Mouse (Mus musculus) liver, embryonic 14.5 days (tissue): ENCODE data around the gene Creb5. TPM values are rescaled to one million over a fixed set of nuclear protein-coding genes. Genes with fewer than 3 reads are reported as not detected.

Experiments used
- ATAC-seq: fragments of 200-750 bp; cut with Nextera tagmentation; 2 replicates; pipeline ENCODE4 v1.8.0; 2017; ENCODE audit warnings: moderate number of reproducible peaks, mild to moderate bottlenecking, moderate library complexity; ENCODE audit not compliant: insufficient read depth
- DNase-seq, 3 experiments: peaks; one replicate each; pipeline ENCODE4 v3.0.0-alpha.2; 2012 to 2013; ENCODE audit warnings: low read depth in 3 of 3, low spot score in 3 of 3
- H3K27ac ChIP-seq: fragments of 300-500 bp; sonication (generic); 2 replicates; pipeline ENCODE4 v1.5.1; 2014; ENCODE audit warnings: moderate library complexity, mild to moderate bottlenecking, control low read depth, inconsistent platforms
- H3K27me3 ChIP-seq: fragments of 300-500 bp; sonication (generic); 2 replicates; pipeline ENCODE4 v1.6.1; 2014; ENCODE audit warnings: mild to moderate bottlenecking, low read length, moderate library complexity; ENCODE audit not compliant: control insufficient read depth, insufficient read depth
- H3K36me3 ChIP-seq: fragments of 300-500 bp; sonication (generic); replicated peaks from 2 replicates; pipeline ENCODE4 v1.6.1; 2014; ENCODE audit warnings: low read depth; ENCODE audit not compliant: control insufficient read depth, insufficient read depth
- H3K4me1 ChIP-seq, 2 experiments: fragments of 200-500 bp in 1 of 2; fragments of 300-500 bp in 1 of 2; sonication (generic) in 1 of 2; replicated peaks; 2 replicates each; pipeline ENCODE4 v1.6.1; 2012 to 2014; ENCODE audit warnings: antibody characterized with exemption in 1 of 2, inconsistent platforms in 1 of 2, low read length in 1 of 2; ENCODE audit not compliant: control insufficient read depth in 2 of 2, insufficient read depth in 2 of 2
- H3K4me2 ChIP-seq: fragments of 300-500 bp; sonication (generic); 2 replicates; pipeline ENCODE4 v1.6.1; 2014; ENCODE audit warnings: low read depth, mild to moderate bottlenecking, control low read depth, moderate library complexity
- H3K4me3 ChIP-seq, 2 experiments: fragments of 200-500 bp in 1 of 2; fragments of 300-500 bp in 1 of 2; sonication (generic) in 1 of 2; 2 replicates each; pipeline ENCODE4 v1.5.1; 2012 to 2014; ENCODE audit warnings: low read depth in 2 of 2, low read length in 2 of 2, mild to moderate bottlenecking in 2 of 2, control low read depth in 1 of 2, inconsistent platforms in 1 of 2, moderate library complexity in 1 of 2; ENCODE audit not compliant: insufficient read depth in 1 of 2
- H3K9ac ChIP-seq: fragments of 300-500 bp; sonication (generic); replicated peaks from 2 replicates; pipeline ENCODE4 v1.6.1; 2014; ENCODE audit warnings: mild to moderate bottlenecking, control low read depth, moderate library complexity
- H3K9me3 ChIP-seq: fragments of 300-500 bp; sonication (generic); 2 replicates; pipeline ENCODE4 v1.6.1; 2016; ENCODE audit warnings: low read length, mixed read lengths; ENCODE audit not compliant: control insufficient read depth
- CTCF ChIP-seq: IDR thresholded peaks from 2 replicates; pipeline ENCODE4 v1.5.1; 2016; ENCODE audit warnings: antibody characterized with exemption, low read depth, control low read depth
- EP300 ChIP-seq: IDR thresholded peaks from 2 replicates; pipeline ENCODE4 v1.6.1; 2016; ENCODE audit warnings: antibody characterized with exemption, low read depth
- WGBS: fragments of 180-500 bp; shearing (Covaris S2); extraction: QIAGEN DNeasy Blood & Tissue Kit; methylation state at CpG from one replicate; pipeline ENCODE4 v1.1.7; 2014; ENCODE audit not compliant: insufficient replicate concordance; 5-methylcytosine and 5-hydroxymethylcytosine counted together
- polyA plus RNA-seq, 2 experiments: library from polyadenylated mRNA; depleted of rRNA in 1 of 2; stranded (reverse) in 1 of 2; unstranded in 1 of 2; fragments of >200 nt; fragmentation: Nextera tagmentation in 1 of 2; extraction: Ambion mirVana in 1 of 2; gene quantifications; 2 replicates each; pipeline versions ENCODE4 v1.2.1 to v1.2.3; 2012 to 2014

The Creb5 gene
- polyA plus RNA-seq, 2 experiments: 0.04 to 0.06 TPM

- H3K4me2 ChIP-seq: no peak overlapping the region
- 43% methylated on average over 5 of the region's 5 CpGs for WGBS
- TF ChIP-seq CTCF (no peak), EP300 (no peak)
- no peaks in the 10 kb centered on the region for H3K27me3 ChIP-seq
- no peaks in the 10 kb centered on the region for H3K4me1 ChIP-seq
- H3K4me3 ChIP-seq: no peak overlapping the region
- DNase-seq: no peak
- H3K9ac ChIP-seq: no peak overlapping the region
- H3K36me3 ChIP-seq: no peaks in the 10 kb centered on the region
- no peak for ATAC-seq
- H3K27ac ChIP-seq: no peak overlapping the region
- H3K9me3 ChIP-seq: no peaks in the 10 kb centered on the region
Measured at GRCm38 (mm10) chr6:53730996-53731485, 444.0 kb downstream of the Creb5 start.

GRCm38 (mm10) chr6:53733546-53733945, 446.5 kb downstream of the Creb5 start:
- Histone ChIP-seq H3K4me1 (no peaks in the 10 kb centered on the region), H3K4me3 (no peak overlapping the region), H3K4me2 (no peak overlapping the region), H3K27ac (no peak overlapping the region), H3K9ac (no peak overlapping the region), H3K36me3 (no peaks in the 10 kb centered on the region), H3K9me3 (no peaks in the 10 kb centered on the region), H3K27me3 (no peaks in the 10 kb centered on the region)
- 45% methylated on average over 1 of the region's 1 CpGs for WGBS
- DNase-seq (no peak), ATAC-seq (no peak)
- TF ChIP-seq CTCF (no peak), EP300 (no peak)

- H3K4me1 ChIP-seq: no peaks in the 10 kb centered on the region
- H3K9me3 ChIP-seq: no peaks in the 10 kb centered on the region
- H3K4me3 ChIP-seq: no peak overlapping the region
- 35% methylated on average over 4 of the region's 4 CpGs for WGBS
- H3K27ac ChIP-seq: no peak overlapping the region
- no peaks in the 10 kb centered on the region for H3K27me3 ChIP-seq
- no peak overlapping the region for H3K4me2 ChIP-seq
- ATAC-seq (no peak), DNase-seq (no peak)
- TF ChIP-seq CTCF: no peak
- TF ChIP-seq EP300: no peak
- no peak overlapping the region for H3K9ac ChIP-seq
- no peaks in the 10 kb centered on the region for H3K36me3 ChIP-seq
Measured at GRCm38 (mm10) chr6:53733999-53734398, 446.9 kb downstream of the Creb5 start.

- Histone ChIP-seq H3K9ac (no peak overlapping the region), H3K4me3 (no peak overlapping the region), H3K27ac (no peak overlapping the region), H3K9me3 (no peaks in the 10 kb centered on the region), H3K27me3 (no peaks in the 10 kb centered on the region), H3K36me3 (no peaks in the 10 kb centered on the region), H3K4me2 (no peak overlapping the region), H3K4me1 (no peaks in the 10 kb centered on the region)
- 58% methylated on average over 6 of the region's 6 CpGs for WGBS
- ATAC-seq (no peak), DNase-seq (no peak)
- TF ChIP-seq EP300 (no peak), CTCF (no peak)
Measured at GRCm38 (mm10) chr6:53735696-53736095, 448.6 kb downstream of the Creb5 start.

- Histone ChIP-seq H3K4me1 (no peaks in the 10 kb centered on the region), H3K4me2 (no peak overlapping the region), H3K4me3 (no peak overlapping the region), H3K9ac (no peak overlapping the region), H3K27me3 (no peaks in the 10 kb centered on the region), H3K36me3 (no peaks in the 10 kb centered on the region), H3K9me3 (no peaks in the 10 kb centered on the region), H3K27ac (no peak overlapping the region)
- ATAC-seq (no peak), DNase-seq (no peak)
- no peak for TF ChIP-seq CTCF
- no peak for TF ChIP-seq EP300
Measured at GRCm38 (mm10) chr6:53738206-53738605, 451.1 kb downstream of the Creb5 start.
